Mouse (Mus musculus) gastrocnemius, postnatal 10 days (tissue): ENCODE results near the gene Olfr695. TPM values are rescaled to one million over a fixed set of nuclear protein-coding genes. Genes with fewer than 3 reads are reported as not detected.
"Not testable (repeated sequence)": the region's sequence is repeated elsewhere in the genome, so short reads cannot be mapped to it uniquely, and the experiment has no call there.

Source experiments
- DNase-seq: peaks from one replicate; pipeline ENCODE4 v3.0.0; 2021; ENCODE audit warnings: mixed read lengths
- long read RNA-seq, 2 experiments: library from polyadenylated mRNA; stranded (forward); transcript quantifications; one replicate each; pipeline ENCODE4 v2.0.0; 2021
- total RNA-seq, 2 experiments: library from RNA; stranded (reverse); gene quantifications; 2 replicates each; pipeline ENCODE4 v1.2.3; 2021

Olfr695 gene
- not detected for total RNA-seq
- long read RNA-seq, experiment 1, result 0 reads
- long read RNA-seq, experiment 2, result 0 reads

DNA sequence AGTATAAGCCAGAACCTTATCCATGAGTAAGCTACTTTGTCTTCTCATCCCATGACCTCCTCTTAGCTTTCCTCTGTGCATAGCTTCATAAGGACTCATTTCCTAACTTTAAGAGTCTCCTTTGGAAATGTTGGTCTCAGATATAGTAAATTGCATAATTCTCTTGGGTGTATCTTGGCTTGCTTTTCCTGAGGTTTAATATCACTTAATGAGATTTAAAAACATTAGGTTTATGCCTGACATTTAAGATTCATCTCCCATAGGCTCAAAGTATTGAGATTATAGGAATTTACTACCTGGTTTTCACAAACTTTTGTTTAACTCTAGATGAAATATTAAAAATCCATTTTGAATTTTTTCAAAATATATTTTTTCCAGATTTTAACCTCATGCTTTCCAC, at the start of gene Olfr695:
Gene Olfr695, minus strand, starts transcription at position 101 of the 400 bp plus-strand sequence.
- no peak for DNase-seq

GRCm38 (mm10) chr7:106761008-106761407, 44.8 kb upstream of the Olfr695 start:
- DNase-seq, result not testable (repeated sequence)

- DNase-seq, result no peak
Observed at GRCm38 (mm10) chr7:106758800-106759199, 42.6 kb upstream of the Olfr695 start.

- no peak for DNase-seq
Observed at GRCm38 (mm10) chr7:106755297-106755696, 39.1 kb upstream of the Olfr695 start, which contains the start of gene Olfr698. Olfr698 (minus strand) TSS chr7:106755397.

- DNase-seq, result no peak
Observed at GRCm38 (mm10) chr7:106745811-106746210, 29.6 kb upstream of the Olfr695 start.

DNA sequence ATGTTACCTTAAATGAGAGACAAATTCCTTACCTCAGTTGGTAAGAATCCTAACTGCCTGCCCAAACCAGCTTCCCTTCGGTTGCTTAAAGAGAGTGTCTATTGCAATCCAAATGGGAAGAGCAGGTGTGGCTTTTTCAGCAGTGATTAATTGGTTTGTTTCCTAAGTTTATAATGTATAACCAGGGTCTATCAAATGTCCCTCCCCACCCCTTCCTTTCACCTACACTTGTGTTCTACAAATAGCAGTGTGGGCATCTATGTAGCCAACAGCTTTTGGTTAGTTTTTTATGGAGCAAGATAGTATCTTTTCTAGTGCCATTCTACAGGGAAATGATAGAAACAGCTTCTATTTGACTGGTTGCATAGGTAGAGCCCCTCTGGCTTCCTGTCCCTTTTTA, 26.1 kb upstream of the Olfr695 start, which contains the start of gene Olfr697:
Gene Olfr697, minus strand, starts transcription at position 101 of the 400 bp plus-strand sequence.
- DNase-seq, result no peak

GRCm38 (mm10) chr7:106737028-106737427, 20.8 kb upstream of the Olfr695 start:
- DNase-seq, result no peak

DNA sequence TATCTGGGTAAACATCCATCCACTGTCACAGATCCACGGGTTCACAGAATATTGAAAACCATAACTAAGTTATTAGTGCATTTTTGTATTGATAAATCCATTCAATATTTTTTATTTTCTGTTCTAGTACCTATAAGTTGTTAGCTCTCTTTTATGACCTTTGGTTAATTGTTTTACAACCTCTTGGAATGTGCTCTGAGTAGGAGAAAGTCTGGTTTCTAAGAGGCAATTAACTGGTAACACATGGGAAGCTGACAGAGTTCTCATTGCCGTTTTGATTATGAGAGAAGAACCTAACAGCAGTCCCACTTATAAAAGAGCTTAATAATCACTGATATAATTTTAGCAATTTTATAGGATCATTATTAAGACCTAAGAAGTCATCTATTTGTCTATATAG, 17.5 kb upstream of the Olfr695 start:
- DNase-seq, result no peak

GRCm38 (mm10) chr7:106725654-106726053, 9.5 kb upstream of the Olfr695 start:
- not testable (repeated sequence) for DNase-seq

- DNase-seq, result no peak
Observed at GRCm38 (mm10) chr7:106711463-106711862, 4.7 kb downstream of the Olfr695 start.

- not testable (repeated sequence) for DNase-seq
Observed at GRCm38 (mm10) chr7:106707705-106708104, 8.5 kb downstream of the Olfr695 start.

DNA sequence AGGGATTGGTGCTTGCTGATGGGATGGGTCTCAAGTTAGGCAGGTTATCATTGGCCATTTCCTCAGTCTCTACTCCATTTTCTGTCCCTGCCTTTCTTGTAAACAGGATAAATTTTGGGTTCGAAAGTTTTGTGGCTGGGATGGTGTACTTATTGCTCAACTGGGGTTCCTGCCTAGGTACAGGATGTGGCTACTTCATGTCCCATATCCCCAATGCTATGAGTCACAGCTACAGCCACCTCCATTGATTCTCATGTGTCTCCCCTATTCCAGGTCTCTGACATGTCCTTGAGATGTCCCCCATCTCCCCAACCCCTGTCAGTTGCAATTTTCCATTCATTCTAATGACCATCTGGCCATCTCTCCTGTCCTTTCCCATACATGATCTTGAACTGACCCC, 19.3 kb downstream of the Olfr695 start:
- no peak for DNase-seq

GRCm38 (mm10) chr7:106692976-106693375, 23.2 kb downstream of the Olfr695 start:
- no peak for DNase-seq

- no peak for DNase-seq
Observed at GRCm38 (mm10) chr7:106691714-106692113, 24.5 kb downstream of the Olfr695 start, which contains the start of gene Olfr694. Olfr694 (minus strand) TSS chr7:106691814.

DNA sequence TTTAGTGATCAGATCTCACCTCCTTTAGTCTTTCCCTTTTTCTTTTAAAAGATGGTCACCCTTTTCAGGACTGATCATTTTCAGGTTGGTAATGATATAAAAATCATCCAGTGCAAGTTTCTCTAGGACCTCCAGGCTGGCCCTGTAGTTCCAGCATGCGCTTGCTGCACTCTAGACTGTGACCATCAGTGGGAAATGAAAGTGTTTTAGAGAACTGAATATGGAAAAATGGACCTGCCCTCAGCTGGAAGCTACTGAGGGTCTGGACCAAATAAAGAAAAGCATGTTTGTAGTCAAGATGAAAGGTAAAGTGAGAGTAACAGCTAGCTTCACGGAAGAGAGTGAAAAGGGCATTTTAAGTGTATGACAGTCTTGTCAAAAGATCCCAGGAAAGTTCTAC, 30.8 kb downstream of the Olfr695 start:
- DNase-seq, result no peak

DNA sequence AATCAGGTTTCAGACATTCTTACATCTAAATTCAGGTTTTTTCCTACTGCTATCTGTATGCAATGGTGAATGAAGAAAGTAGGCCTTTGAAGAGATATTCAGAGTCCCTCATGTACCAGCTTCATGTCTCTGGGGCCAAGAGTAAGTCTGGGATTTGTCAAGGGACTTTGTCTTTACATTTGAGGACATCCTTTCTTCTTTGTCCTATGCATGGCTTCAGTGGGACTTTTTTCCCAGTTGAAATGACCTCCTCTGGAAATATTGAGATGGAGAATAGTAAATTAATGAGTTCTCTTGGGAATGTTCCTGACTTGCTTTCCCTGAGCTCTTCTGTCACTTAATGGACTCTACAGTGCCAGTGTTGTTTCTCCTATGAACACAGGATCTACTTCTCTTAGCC, 35.7 kb downstream of the Olfr695 start, which contains the start of gene Olfr693:
Gene Olfr693, minus strand, starts transcription at position 101 of the 400 bp plus-strand sequence.
- no peak for DNase-seq

Other genes starting within 250 kb of the Olfr695 start
- gene Olfr693, start 35.8 kb downstream of the Olfr695 start, total RNA-seq, result not detected
- gene Olfr694, start 24.6 kb downstream of the Olfr695 start, total RNA-seq, result not detected
- not detected for gene Olfr697, start 26.0 kb upstream of the Olfr695 start, total RNA-seq
- not detected for gene Olfr698, start 39.0 kb upstream of the Olfr695 start, total RNA-seq
- not detected for gene Olfr699, start 76.8 kb upstream of the Olfr695 start, total RNA-seq
- not detected for gene Olfr700, start 92.4 kb upstream of the Olfr695 start, total RNA-seq
- gene Olfr701, start 97.7 kb upstream of the Olfr695 start, total RNA-seq, result not detected
- gene Olfr702, start 117.5 kb upstream of the Olfr695 start, total RNA-seq, result not detected
- gene Olfr703, start 127.0 kb upstream of the Olfr695 start, total RNA-seq, result not detected
- gene Olfr704, start 146.8 kb upstream of the Olfr695 start, total RNA-seq, result not detected
- not detected for gene Olfr705, start 160.5 kb upstream of the Olfr695 start, total RNA-seq
- gene Olfr706, start 171.8 kb upstream of the Olfr695 start, total RNA-seq, result not detected
- gene Olfr707, start 184.8 kb upstream of the Olfr695 start, total RNA-seq, result not detected
- not detected for gene Olfr1532-ps1, start 191.6 kb upstream of the Olfr695 start, total RNA-seq
- gene Olfr709-ps1, start 215.8 kb upstream of the Olfr695 start, total RNA-seq, result not detected
- not detected for gene Olfr710, start 231.9 kb upstream of the Olfr695 start, total RNA-seq
- gene Olfr6, start 247.5 kb upstream of the Olfr695 start, total RNA-seq, result not detected